Mouse (Mus musculus) liver, embryonic 14.5 days (tissue): ENCODE data around the gene Capn9. TPM values are rescaled to one million over a fixed set of nuclear protein-coding genes. Genes with fewer than 3 reads are reported as not detected.

ENCODE experiments used
- ATAC-seq: fragments of 200-750 bp; cut with Nextera tagmentation; 2 replicates; pipeline ENCODE4 v1.8.0; 2017; ENCODE audit warnings: moderate number of reproducible peaks, mild to moderate bottlenecking, moderate library complexity; ENCODE audit not compliant: insufficient read depth
- DNase-seq, 3 experiments: peaks; one replicate each; pipeline ENCODE4 v3.0.0-alpha.2; 2012 to 2013; ENCODE audit warnings: low read depth in 3 of 3, low spot score in 3 of 3
- H3K27ac ChIP-seq: fragments of 300-500 bp; sonication (generic); 2 replicates; pipeline ENCODE4 v1.5.1; 2014; ENCODE audit warnings: moderate library complexity, mild to moderate bottlenecking, control low read depth, inconsistent platforms
- H3K27me3 ChIP-seq: fragments of 300-500 bp; sonication (generic); 2 replicates; pipeline ENCODE4 v1.6.1; 2014; ENCODE audit warnings: mild to moderate bottlenecking, low read length, moderate library complexity; ENCODE audit not compliant: control insufficient read depth, insufficient read depth
- H3K36me3 ChIP-seq: fragments of 300-500 bp; sonication (generic); replicated peaks from 2 replicates; pipeline ENCODE4 v1.6.1; 2014; ENCODE audit warnings: low read depth; ENCODE audit not compliant: control insufficient read depth, insufficient read depth
- H3K4me1 ChIP-seq, 2 experiments: fragments of 200-500 bp in 1 of 2; fragments of 300-500 bp in 1 of 2; sonication (generic) in 1 of 2; replicated peaks; 2 replicates each; pipeline ENCODE4 v1.6.1; 2012 to 2014; ENCODE audit warnings: antibody characterized with exemption in 1 of 2, inconsistent platforms in 1 of 2, low read length in 1 of 2; ENCODE audit not compliant: control insufficient read depth in 2 of 2, insufficient read depth in 2 of 2
- H3K4me2 ChIP-seq: fragments of 300-500 bp; sonication (generic); 2 replicates; pipeline ENCODE4 v1.6.1; 2014; ENCODE audit warnings: low read depth, mild to moderate bottlenecking, control low read depth, moderate library complexity
- H3K4me3 ChIP-seq, 2 experiments: fragments of 200-500 bp in 1 of 2; fragments of 300-500 bp in 1 of 2; sonication (generic) in 1 of 2; 2 replicates each; pipeline ENCODE4 v1.5.1; 2012 to 2014; ENCODE audit warnings: low read depth in 2 of 2, low read length in 2 of 2, mild to moderate bottlenecking in 2 of 2, control low read depth in 1 of 2, inconsistent platforms in 1 of 2, moderate library complexity in 1 of 2; ENCODE audit not compliant: insufficient read depth in 1 of 2
- H3K9ac ChIP-seq: fragments of 300-500 bp; sonication (generic); replicated peaks from 2 replicates; pipeline ENCODE4 v1.6.1; 2014; ENCODE audit warnings: mild to moderate bottlenecking, control low read depth, moderate library complexity
- H3K9me3 ChIP-seq: fragments of 300-500 bp; sonication (generic); 2 replicates; pipeline ENCODE4 v1.6.1; 2016; ENCODE audit warnings: low read length, mixed read lengths; ENCODE audit not compliant: control insufficient read depth
- CTCF ChIP-seq: IDR thresholded peaks from 2 replicates; pipeline ENCODE4 v1.5.1; 2016; ENCODE audit warnings: antibody characterized with exemption, low read depth, control low read depth
- EP300 ChIP-seq: IDR thresholded peaks from 2 replicates; pipeline ENCODE4 v1.6.1; 2016; ENCODE audit warnings: antibody characterized with exemption, low read depth
- WGBS: fragments of 180-500 bp; shearing (Covaris S2); extraction: QIAGEN DNeasy Blood & Tissue Kit; methylation state at CpG from one replicate; pipeline ENCODE4 v1.1.7; 2014; ENCODE audit not compliant: insufficient replicate concordance; 5-methylcytosine and 5-hydroxymethylcytosine counted together
- polyA plus RNA-seq, 2 experiments: library from polyadenylated mRNA; depleted of rRNA in 1 of 2; stranded (reverse) in 1 of 2; unstranded in 1 of 2; fragments of >200 nt; fragmentation: Nextera tagmentation in 1 of 2; extraction: Ambion mirVana in 1 of 2; gene quantifications; 2 replicates each; pipeline versions ENCODE4 v1.2.1 to v1.2.3; 2012 to 2014

Gene Capn9
- polyA plus RNA-seq, 2 experiments = not detected

- Histone ChIP-seq H3K27me3 (no peaks in the 10 kb centered on the region), H3K27ac (no peak overlapping the region), H3K9ac (no peak overlapping the region), H3K4me1 (peaks cover 0 to 5% of the 10 kb centered on the region in 2 experiments; a peak in 2 of 4 replicates), H3K36me3 (no peaks in the 10 kb centered on the region; the same call in 1 of the 2 replicates), H3K4me3 (no peak overlapping the region), H3K4me2 (no peak overlapping the region), H3K9me3 (no peaks in the 10 kb centered on the region)
- 54% methylated on average over 18 of the region's 18 CpGs for WGBS
- DNase-seq (no peak), ATAC-seq (no peak)
- TF ChIP-seq EP300 (no peak), CTCF (no peak)
Measured at GRCm38 (mm10) chr8:124643540-124644339, 67.8 kb downstream of the Capn9 start.

GRCm38 (mm10) chr8:124648311-124648710 is 72.4 kb downstream of the Capn9 start:
- ATAC-seq (no peak), DNase-seq (no peak)
- Histone ChIP-seq H3K9me3 (no peaks in the 10 kb centered on the region), H3K4me2 (no peak overlapping the region), H3K9ac (no peak overlapping the region), H3K36me3 (no peaks in the 10 kb centered on the region), H3K27me3 (no peaks in the 10 kb centered on the region), H3K4me3 (no peak overlapping the region), H3K27ac (no peak overlapping the region), H3K4me1 (peaks cover 0 to 17% of the 10 kb centered on the region in 2 experiments; a peak in 2 of 4 replicates)
- TF ChIP-seq CTCF (no peak), EP300 (no peak)

GRCm38 (mm10) chr8:124651776-124652175 is 75.9 kb downstream of the Capn9 start:
- Histone ChIP-seq H3K4me2 (no peak overlapping the region), H3K4me1 (peaks cover 3 to 35% of the 10 kb centered on the region in 2 experiments; a peak in 2 of 4 replicates), H3K27ac (no peak overlapping the region), H3K27me3 (no peaks in the 10 kb centered on the region), H3K9me3 (no peaks in the 10 kb centered on the region), H3K36me3 (peaks cover 2% of the 10 kb centered on the region; the same call in 1 of the 2 replicates), H3K4me3 (no peak overlapping the region), H3K9ac (no peak overlapping the region)
- WGBS = 80% methylated on average over 20 of the region's 20 CpGs
- DNase-seq (no peak), ATAC-seq (peak; percentile 53)
- TF ChIP-seq EP300 (no peak), CTCF (no peak)

GRCm38 (mm10) chr8:124652546-124652945 is 76.6 kb downstream of the Capn9 start:
- Histone ChIP-seq H3K27ac (no peak overlapping the region), H3K9me3 (no peaks in the 10 kb centered on the region), H3K4me1 (peaks cover 8 to 42% of the 10 kb centered on the region in 2 experiments), H3K27me3 (no peaks in the 10 kb centered on the region), H3K9ac (no peak overlapping the region), H3K36me3 (peaks cover 4% of the 10 kb centered on the region; the same call in 1 of the 2 replicates), H3K4me2 (no peak overlapping the region), H3K4me3 (no peak overlapping the region)
- no peak for TF ChIP-seq CTCF
- no peak for TF ChIP-seq EP300
- WGBS = 43% methylated on average over 4 of the region's 4 CpGs
- ATAC-seq (no peak), DNase-seq (no peak)

GRCm38 (mm10) chr8:124653568-124654475 is 77.9 kb downstream of the Capn9 start:
- peaks cover 4% of the 10 kb centered on the region; the same call in 1 of the 2 replicates for H3K36me3 ChIP-seq
- WGBS = 71% methylated on average over 28 of the region's 28 CpGs
- H3K4me2 ChIP-seq = no peak overlapping the region
- H3K9ac ChIP-seq = no peak overlapping the region
- no peak for TF ChIP-seq EP300
- no peak for TF ChIP-seq CTCF
- H3K4me3 ChIP-seq = no peak overlapping the region
- peaks cover 20 to 52% of the 10 kb centered on the region in 2 experiments for H3K4me1 ChIP-seq
- no peak overlapping the region for H3K27ac ChIP-seq
- DNase-seq (no peak), ATAC-seq (no peak)
- H3K9me3 ChIP-seq = no peaks in the 10 kb centered on the region
- no peaks in the 10 kb centered on the region for H3K27me3 ChIP-seq
